Mouse (Mus musculus) kidney, adult 2 months (tissue): Measurements from ENCODE around the gene Kcng4.

ENCODE experiments used
- CTCF ChIP-seq: fragments of 200-500 bp; conservative IDR thresholded peaks from 2 replicates; pipeline ENCODE4 v1.5.1; 2011; ENCODE audit warnings: low read depth, mild to moderate bottlenecking, control low read depth, low read length, moderate library complexity, mixed read lengths; ENCODE audit not compliant: insufficient read depth, insufficient read length
- POLR2A ChIP-seq: fragments of 200-500 bp; IDR thresholded peaks from one replicate; pipeline ENCODE4 v1.6.1; 2011; ENCODE audit warnings: low read depth, low read length, control low read depth

DNA sequence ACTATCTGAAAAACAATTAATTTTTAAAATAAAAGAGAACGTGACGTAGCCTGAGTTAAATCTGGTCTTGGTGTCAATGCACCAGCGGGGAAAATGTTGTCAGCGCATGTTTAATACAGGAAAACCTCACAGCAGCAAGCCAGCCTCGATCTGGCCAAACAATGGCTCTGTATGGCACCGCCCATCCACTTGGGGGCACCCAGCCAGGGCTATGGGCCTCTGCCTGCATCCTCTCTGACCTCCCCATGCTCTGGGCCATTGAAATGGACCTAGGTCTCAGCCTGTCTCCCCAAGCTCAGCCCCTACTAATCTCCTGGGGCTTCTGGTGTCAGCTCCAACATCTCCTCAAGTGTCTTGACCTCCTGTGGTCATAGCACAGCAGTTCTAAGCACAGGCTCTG is 26.4 kb upstream of the Kcng4 start:
- TF ChIP-seq CTCF: no peak
- TF ChIP-seq POLR2A: no peak
